Mouse (Mus musculus): ENCODE measurements around the gene Eml6. TPM values are rescaled to one million over a fixed set of nuclear protein-coding genes. Genes with fewer than 3 reads are reported as not detected.

Gene Eml6
- polyA plus RNA-seq, 1 experiment from 2014 or later, result 0.25 TPM

DNA sequence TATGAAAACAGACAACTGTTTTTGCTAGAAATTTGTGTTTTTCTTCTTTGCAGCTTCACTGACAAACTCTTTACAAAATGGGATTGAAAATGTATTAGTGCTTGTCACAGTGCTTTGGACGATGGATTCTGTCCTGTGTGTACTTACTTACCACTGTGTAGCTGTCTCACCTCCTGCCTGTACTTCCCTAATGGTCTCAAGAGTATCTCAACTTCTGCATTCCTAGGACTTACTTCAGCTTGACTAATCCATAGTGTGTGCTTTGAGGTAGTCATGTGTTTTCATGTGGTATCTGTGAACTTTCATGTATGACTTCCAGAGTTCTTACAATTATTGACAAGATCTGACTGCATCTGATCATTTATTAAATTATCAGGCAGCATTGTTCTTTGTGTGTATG, 297.9 kb downstream of the Eml6 start:
- no peak overlapping the region for H3K4me2 ChIP-seq
- no peak for TF ChIP-seq CTCF (IDR thresholded peaks at IDR 0.05; ENCODE audit: low read depth)
- H3K4me1 ChIP-seq (ENCODE audit: insufficient read depth), result no peaks in the 10 kb centered on the region
- ATAC-seq (ENCODE audit: insufficient read depth), result no peak
- no peak for DNase-seq
- H3K27ac ChIP-seq (ENCODE audit: low read depth), result no peak overlapping the region
- 76% methylated on average over 1 of the region's 1 CpGs for WGBS
- no peaks in the 10 kb centered on the region for H3K36me3 ChIP-seq (ENCODE audit: insufficient read depth)
- H3K9ac ChIP-seq, result no peak overlapping the region
- no peaks in the 10 kb centered on the region for H3K27me3 ChIP-seq (ENCODE audit: insufficient read depth, low read length)
- H3K4me3 ChIP-seq (ENCODE audit: low read depth, low read length), result no peak overlapping the region
- no peaks in the 10 kb centered on the region for H3K9me3 ChIP-seq (ENCODE audit: low read depth, low read length)

DNA sequence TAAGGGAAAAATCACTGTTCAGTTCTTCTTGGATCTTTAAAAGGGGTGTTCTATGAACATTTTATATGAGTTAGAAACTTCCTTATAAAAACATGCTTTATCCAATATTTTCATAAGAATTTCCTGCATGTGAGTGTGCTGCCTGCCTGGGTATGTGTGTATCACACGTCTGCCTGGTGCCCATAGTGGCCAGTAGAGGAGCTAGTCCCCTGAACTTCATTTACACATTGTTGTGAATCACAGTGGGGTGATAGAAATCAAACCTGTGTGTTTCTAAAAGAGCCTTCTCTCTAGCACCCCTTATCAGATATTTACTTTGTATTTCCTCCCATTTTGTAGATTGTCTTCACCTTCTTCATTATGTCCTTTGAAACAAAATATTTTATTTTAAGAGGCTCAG, 300.2 kb downstream of the Eml6 start:
- H3K4me2 ChIP-seq, result no peak overlapping the region
- no peak for DNase-seq
- TF ChIP-seq CTCF (IDR thresholded peaks at IDR 0.05; ENCODE audit: low read depth), result peak; percentile 21; the same call in 1 of the 2 replicates
- 47% methylated on average over 1 of the region's 1 CpGs for WGBS
- H3K27ac ChIP-seq (ENCODE audit: low read depth), result no peak overlapping the region
- no peak for ATAC-seq (ENCODE audit: insufficient read depth)
- H3K4me3 ChIP-seq (ENCODE audit: low read depth, low read length), result no peak overlapping the region
- H3K36me3 ChIP-seq (ENCODE audit: insufficient read depth), result no peaks in the 10 kb centered on the region
- no peaks in the 10 kb centered on the region for H3K27me3 ChIP-seq (ENCODE audit: insufficient read depth, low read length)
- H3K4me1 ChIP-seq (ENCODE audit: insufficient read depth), result no peaks in the 10 kb centered on the region
- H3K9ac ChIP-seq, result no peak overlapping the region
- H3K9me3 ChIP-seq (ENCODE audit: low read depth, low read length), result no peaks in the 10 kb centered on the region

DNA sequence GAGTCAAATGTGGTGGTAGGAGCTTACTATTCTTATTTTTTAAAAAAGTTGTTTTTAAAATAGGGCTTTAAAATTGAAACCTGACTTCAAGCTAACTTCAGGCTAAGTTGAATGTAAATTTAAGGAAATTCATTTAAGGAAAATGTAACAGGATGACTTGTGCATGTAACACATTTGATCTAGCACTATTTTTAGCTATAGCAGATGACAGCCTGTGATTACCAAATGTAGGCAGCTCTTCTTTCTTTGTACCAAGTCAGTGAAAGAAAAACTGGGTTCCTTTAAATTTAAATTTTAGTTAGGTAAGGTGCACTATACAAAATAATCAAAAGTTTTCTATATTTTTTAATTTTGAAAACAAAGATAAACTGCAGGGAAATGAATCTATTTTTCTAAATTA, 300.7 kb downstream of the Eml6 start:
- H3K9me3 ChIP-seq (ENCODE audit: low read depth, low read length), result no peaks in the 10 kb centered on the region
- no peak overlapping the region for H3K4me3 ChIP-seq (ENCODE audit: low read depth, low read length)
- ATAC-seq (ENCODE audit: insufficient read depth) (no peak), DNase-seq (no peak)
- H3K4me1 ChIP-seq (ENCODE audit: insufficient read depth), result no peaks in the 10 kb centered on the region
- H3K27ac ChIP-seq (ENCODE audit: low read depth), result no peak overlapping the region
- H3K9ac ChIP-seq, result no peak overlapping the region
- H3K36me3 ChIP-seq (ENCODE audit: insufficient read depth), result no peaks in the 10 kb centered on the region
- H3K4me2 ChIP-seq, result no peak overlapping the region
- no peaks in the 10 kb centered on the region for H3K27me3 ChIP-seq (ENCODE audit: insufficient read depth, low read length)
- TF ChIP-seq CTCF (IDR thresholded peaks at IDR 0.05; ENCODE audit: low read depth), result no peak

DNA sequence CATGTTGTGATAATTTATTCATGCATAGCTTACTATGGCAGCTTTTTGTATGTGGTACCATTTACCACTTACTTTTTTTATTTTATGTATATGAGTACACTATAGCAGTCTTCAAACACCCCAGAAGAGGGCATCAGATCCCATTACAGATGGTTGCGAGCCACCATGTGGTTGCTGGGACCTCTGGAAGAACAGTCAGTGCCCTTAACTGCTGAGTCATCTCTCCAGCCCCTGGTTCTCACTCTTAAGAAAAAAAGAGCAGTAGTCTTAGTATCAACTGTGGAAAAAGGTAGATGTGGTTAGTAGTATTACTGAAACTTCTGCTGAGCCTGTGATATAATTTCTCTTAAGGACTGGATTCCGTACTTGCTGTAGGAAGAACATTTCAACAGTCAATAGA, 301.6 kb downstream of the Eml6 start:
- WGBS, result 95% methylated on average over 2 of the region's 2 CpGs

DNA sequence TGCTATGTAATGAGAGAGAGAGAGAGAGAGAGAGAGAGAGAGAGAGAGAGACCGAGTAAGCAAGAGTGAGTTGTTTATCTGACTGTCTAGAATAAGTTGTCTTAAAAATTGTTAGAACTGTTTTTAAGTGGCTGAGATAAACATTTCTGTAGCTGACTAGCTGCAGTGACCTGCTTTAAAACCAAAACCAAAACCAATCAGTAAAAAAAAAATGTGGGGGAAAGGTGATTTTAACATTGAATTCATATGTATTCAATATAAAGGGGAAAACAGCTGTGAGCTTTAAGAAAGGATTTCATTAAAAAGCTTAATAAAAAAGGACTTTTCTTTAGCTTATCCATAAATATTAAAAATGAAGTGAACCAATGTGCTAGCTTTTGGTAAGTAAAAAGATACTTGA, 306.2 kb downstream of the Eml6 start:
- Histone ChIP-seq H3K4me3 (ENCODE audit: low read depth, low read length) (no peak overlapping the region), H3K9me3 (ENCODE audit: low read depth, low read length) (no peaks in the 10 kb centered on the region), H3K36me3 (ENCODE audit: insufficient read depth) (no peaks in the 10 kb centered on the region), H3K27me3 (ENCODE audit: insufficient read depth, low read length) (no peaks in the 10 kb centered on the region), H3K27ac (ENCODE audit: low read depth) (no peak overlapping the region), H3K4me2 (no peak overlapping the region), H3K9ac (no peak overlapping the region), H3K4me1 (ENCODE audit: insufficient read depth) (peaks cover 4% of the 10 kb centered on the region)
- WGBS, result 39% methylated on average over 1 of the region's 1 CpGs
- DNase-seq, result no peak
- TF ChIP-seq CTCF (IDR thresholded peaks at IDR 0.05; ENCODE audit: low read depth), result no peak
- ATAC-seq (ENCODE audit: insufficient read depth), result no peak

More for the DNA sequence above, 301.6 kb downstream of the Eml6 start:
- Histone ChIP-seq H3K27ac (ENCODE audit: low read depth) (no peak overlapping the region), H3K4me1 (ENCODE audit: insufficient read depth) (no peaks in the 10 kb centered on the region), H3K4me2 (no peak overlapping the region), H3K9me3 (ENCODE audit: low read depth, low read length) (no peaks in the 10 kb centered on the region), H3K27me3 (ENCODE audit: insufficient read depth, low read length) (no peaks in the 10 kb centered on the region), H3K9ac (no peak overlapping the region), H3K36me3 (ENCODE audit: insufficient read depth) (no peaks in the 10 kb centered on the region), H3K4me3 (ENCODE audit: low read depth, low read length) (no peak overlapping the region)
- TF ChIP-seq CTCF (IDR thresholded peaks at IDR 0.05; ENCODE audit: low read depth), result no peak
- no peak for ATAC-seq (ENCODE audit: insufficient read depth)
- no peak for DNase-seq

DNA sequence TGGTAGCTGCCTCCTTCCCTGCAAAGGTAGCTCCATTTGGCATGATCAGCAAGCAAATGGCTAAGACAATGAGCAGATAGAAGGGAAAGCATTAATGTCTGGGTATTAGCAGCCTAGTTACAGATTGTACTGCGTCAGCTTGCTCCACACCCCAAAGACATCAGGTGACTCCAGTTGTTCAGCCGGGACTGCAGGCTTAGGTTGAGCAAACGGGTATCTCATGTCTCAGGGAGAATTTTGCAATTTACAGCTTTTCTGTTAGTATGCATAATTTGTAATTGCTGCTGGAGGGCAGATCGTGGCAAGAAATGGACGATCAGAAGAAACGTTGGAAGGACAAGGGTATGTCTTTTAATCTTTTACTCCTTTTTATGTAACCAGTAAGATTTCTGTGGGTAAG, 307.3 kb downstream of the Eml6 start:
- Histone ChIP-seq H3K36me3 (ENCODE audit: insufficient read depth) (no peaks in the 10 kb centered on the region), H3K4me3 (ENCODE audit: low read depth, low read length) (no peak overlapping the region), H3K9me3 (ENCODE audit: low read depth, low read length) (no peaks in the 10 kb centered on the region), H3K4me1 (ENCODE audit: insufficient read depth) (peaks cover 4% of the 10 kb centered on the region), H3K4me2 (no peak overlapping the region), H3K27ac (ENCODE audit: low read depth) (no peak overlapping the region), H3K27me3 (ENCODE audit: insufficient read depth, low read length) (no peaks in the 10 kb centered on the region), H3K9ac (no peak overlapping the region)
- no peak for TF ChIP-seq CTCF (IDR thresholded peaks at IDR 0.05; ENCODE audit: low read depth)
- ATAC-seq (ENCODE audit: insufficient read depth) (no peak), DNase-seq (no peak)
- 29% methylated on average over 6 of the region's 6 CpGs for WGBS

DNA sequence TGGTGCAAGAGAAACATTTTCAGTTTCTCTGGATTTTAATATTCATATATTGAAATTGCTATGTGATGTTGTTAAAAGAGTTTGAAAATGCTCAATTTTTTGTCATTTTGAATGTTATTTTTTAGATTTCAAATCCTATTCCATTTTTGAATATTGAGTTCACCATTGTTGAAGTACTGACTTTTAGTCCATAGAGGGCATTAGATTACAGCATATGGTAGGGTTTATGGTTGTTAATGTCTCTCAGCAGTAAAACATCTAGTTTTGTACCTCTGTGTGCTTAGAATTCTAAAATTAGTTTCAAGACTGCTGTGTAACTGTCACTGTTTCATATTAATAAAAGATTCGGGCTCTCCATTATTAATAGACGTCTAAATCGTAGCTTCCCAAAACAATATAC, 310.3 kb downstream of the Eml6 start:
- ATAC-seq (ENCODE audit: insufficient read depth) (no peak), DNase-seq (no peak)
- Histone ChIP-seq H3K4me1 (ENCODE audit: insufficient read depth) (peaks cover 4% of the 10 kb centered on the region), H3K4me3 (ENCODE audit: low read depth, low read length) (no peak overlapping the region), H3K9ac (no peak overlapping the region), H3K4me2 (no peak overlapping the region), H3K36me3 (ENCODE audit: insufficient read depth) (no peaks in the 10 kb centered on the region), H3K9me3 (ENCODE audit: low read depth, low read length) (no peaks in the 10 kb centered on the region), H3K27ac (ENCODE audit: low read depth) (no peak overlapping the region), H3K27me3 (ENCODE audit: insufficient read depth, low read length) (no peaks in the 10 kb centered on the region)
- 86% methylated on average over 3 of the region's 3 CpGs for WGBS
- TF ChIP-seq CTCF (IDR thresholded peaks at IDR 0.05; ENCODE audit: low read depth), result 0 out of 2 replicates have a peak, but pooled peaks have one; percentile 30

DNA sequence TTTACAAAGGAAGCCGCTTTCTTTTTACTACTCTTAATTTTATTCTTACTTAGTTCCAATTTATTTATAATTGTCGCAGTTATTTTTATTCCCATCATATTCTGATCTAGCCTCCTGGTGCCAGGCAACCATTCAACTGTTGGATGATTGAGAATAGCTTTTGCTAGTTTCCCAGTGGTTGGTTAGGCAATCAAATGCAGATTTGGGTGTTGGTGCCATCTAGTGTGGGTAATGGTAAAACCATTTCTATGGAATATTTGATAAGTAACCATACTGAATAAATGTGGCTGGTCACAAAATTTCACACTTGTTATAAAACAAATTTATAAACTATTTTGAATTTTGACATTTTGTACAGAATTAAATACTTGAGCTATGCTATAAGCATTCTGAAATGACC, 311.0 kb downstream of the Eml6 start:
- ATAC-seq (ENCODE audit: insufficient read depth) (no peak), DNase-seq (peak; percentile 63)
- 90% methylated on average over 2 of the region's 2 CpGs for WGBS
- Histone ChIP-seq H3K27ac (ENCODE audit: low read depth) (no peak overlapping the region), H3K9me3 (ENCODE audit: low read depth, low read length) (no peaks in the 10 kb centered on the region), H3K9ac (no peak overlapping the region), H3K4me1 (ENCODE audit: insufficient read depth) (peaks cover 4% of the 10 kb centered on the region), H3K4me3 (ENCODE audit: low read depth, low read length) (no peak overlapping the region), H3K27me3 (ENCODE audit: insufficient read depth, low read length) (no peaks in the 10 kb centered on the region), H3K36me3 (ENCODE audit: insufficient read depth) (no peaks in the 10 kb centered on the region), H3K4me2 (no peak overlapping the region)
- TF ChIP-seq CTCF (IDR thresholded peaks at IDR 0.05; ENCODE audit: low read depth), result peak; percentile 44; the same call in 1 of the 2 replicates

All from lung, embryonic 14.5 days (tissue).